Mouse (Mus musculus): ENCODE results near the gene Stc2.

Stc2 gene

DNA sequence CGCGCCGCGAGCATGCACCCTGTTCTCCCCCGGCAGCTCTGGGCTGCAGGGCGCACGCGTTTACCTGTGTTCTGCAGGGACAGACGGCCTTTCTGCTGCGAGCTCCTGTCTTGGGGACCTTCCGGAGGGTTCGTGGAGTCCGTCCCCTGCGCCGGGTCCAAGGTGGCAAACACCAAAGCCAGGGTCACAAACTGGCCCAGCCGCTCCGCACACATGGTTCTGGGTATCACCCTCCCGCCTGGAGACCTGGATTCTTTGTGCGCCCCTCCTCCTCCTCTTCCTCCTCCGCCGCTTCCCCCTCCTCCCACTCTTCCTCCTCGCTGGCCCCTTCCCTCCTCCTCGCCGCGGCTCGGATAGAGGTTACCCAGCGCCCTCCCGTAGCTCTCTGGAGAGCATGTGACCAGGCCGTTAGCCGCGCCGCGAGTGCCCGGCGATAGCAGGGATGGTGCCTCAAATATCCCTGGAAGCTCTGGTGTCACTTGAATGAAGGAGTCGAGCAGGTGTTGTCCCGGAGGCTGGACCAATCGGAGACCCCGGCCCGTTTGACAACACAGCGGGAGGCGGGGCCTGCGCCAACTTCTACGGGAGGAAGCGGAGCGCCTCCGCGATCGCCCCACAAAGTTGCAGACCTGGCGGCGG is at the start of gene Stc2:
TSS of gene Stc2 (minus strand) at position 427 of the 639 bp plus-strand sequence.
- peak; percentile 76 for DNase-seq (ENCODE audit: low read depth, low spot score)

GRCm38 (mm10) chr11:31417071-31417470 is 47.2 kb upstream of the Stc2 start:
- no peak for DNase-seq (ENCODE audit: low read depth, low spot score)

- no peak for DNase-seq (ENCODE audit: low read depth, low spot score)
Observed at GRCm38 (mm10) chr11:31412376-31412775, 42.5 kb upstream of the Stc2 start.

DNA sequence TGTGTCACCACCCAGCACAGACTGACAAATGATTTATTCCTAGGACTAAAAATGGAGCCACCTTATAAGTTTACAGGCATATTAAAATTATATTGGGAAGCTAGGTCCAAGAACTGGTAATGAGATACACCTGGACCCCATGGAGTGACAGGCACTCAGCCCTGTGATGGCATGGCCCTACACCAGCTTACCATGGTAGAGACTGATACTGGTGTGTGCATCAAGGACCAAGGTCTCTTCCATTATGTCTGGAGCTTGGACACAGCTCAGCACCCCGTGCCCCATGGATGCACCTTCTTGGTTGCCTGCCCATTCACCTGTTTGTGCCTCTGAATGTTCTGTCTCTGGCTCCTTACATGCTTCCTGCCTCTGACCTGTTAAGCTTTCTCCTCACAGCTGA is 36.9 kb upstream of the Stc2 start:
- DNase-seq (ENCODE audit: low read depth, low spot score): no peak

GRCm38 (mm10) chr11:31403080-31403479 is 33.2 kb upstream of the Stc2 start:
- no peak for DNase-seq (ENCODE audit: low read depth, low spot score)

DNA sequence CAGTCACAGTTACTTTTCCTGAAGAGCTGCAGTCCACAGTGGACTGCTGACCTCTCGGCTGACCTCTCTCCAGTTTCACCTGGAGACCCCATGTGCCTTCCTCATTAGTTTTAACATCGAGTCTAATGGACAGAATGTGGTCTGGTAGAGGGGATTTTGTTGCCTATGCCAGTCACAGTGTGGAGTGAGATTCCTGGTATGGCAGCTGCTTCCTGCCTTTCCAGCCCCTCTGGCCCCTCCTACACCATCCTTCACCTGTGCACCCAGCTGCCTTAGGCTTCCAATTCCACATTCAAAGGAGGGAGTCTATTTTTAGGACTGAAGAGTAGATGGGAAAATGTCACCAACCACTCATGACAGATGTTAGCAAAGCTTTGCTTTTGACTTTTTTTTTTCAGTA is 28.7 kb upstream of the Stc2 start:
- DNase-seq (ENCODE audit: low read depth, low spot score): no peak

DNA sequence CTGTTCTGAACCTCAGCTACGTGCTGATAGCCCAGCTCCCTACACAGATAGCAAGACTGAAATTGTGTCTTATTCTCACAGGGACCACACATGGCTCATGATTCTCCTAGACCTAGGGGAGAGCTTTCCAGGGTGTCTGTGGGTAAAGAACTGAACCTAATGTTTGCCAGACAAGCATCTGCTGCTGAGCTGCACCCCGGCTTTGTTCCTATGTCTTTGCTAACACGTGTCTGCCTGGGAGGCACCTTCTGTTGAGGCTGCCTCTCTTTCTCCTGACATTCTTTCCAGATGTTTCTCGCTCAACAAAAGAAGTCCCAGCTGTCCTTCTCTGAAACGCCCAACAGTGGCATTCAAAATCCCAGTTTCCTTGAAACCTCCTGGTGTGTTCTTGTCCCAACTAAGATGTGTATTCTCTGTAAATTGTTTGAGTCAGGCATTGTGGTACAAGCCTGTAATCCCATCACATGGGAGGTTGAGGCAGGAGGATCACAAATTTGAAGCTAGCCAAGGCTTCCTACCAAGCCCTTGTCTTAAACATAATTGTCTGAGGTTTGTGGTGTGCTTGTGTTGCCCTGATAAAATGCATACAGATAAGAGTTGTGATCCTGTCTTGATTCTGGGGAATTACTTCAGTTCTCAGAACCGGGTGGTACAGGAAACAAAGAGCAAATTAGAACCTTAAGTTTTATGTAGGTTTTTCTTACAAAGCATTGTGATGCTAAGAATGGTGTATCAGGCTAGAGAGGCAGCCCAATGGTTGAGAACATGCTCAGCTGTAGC is 27.0 kb upstream of the Stc2 start:
- DNase-seq (ENCODE audit: low read depth, low spot score): no peak

- DNase-seq (ENCODE audit: low read depth, low spot score): no peak
Observed at GRCm38 (mm10) chr11:31394026-31394425, 24.2 kb upstream of the Stc2 start.

DNA sequence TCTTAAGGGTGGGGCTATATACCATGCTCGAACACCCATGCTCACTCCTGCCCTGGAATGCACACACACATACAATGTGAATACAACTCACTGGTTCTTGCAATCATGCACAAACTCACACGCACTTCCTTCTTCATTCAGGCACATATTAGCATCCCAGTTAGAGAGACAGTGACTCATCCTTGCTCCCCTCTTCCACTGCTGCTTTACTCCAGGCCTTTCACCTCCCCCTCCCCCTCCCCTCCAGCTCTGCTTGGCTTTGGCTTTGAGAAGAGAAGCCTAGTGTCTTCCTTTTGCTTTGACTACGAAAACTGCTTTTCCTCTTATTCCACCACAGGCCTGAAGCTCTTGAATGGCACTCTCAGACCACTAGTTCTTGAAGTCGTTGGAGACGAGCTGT is 22.5 kb upstream of the Stc2 start:
- DNase-seq (ENCODE audit: low read depth, low spot score): no peak

GRCm38 (mm10) chr11:31388890-31389289 is 19.0 kb upstream of the Stc2 start:
- no peak for DNase-seq (ENCODE audit: low read depth, low spot score)

DNA sequence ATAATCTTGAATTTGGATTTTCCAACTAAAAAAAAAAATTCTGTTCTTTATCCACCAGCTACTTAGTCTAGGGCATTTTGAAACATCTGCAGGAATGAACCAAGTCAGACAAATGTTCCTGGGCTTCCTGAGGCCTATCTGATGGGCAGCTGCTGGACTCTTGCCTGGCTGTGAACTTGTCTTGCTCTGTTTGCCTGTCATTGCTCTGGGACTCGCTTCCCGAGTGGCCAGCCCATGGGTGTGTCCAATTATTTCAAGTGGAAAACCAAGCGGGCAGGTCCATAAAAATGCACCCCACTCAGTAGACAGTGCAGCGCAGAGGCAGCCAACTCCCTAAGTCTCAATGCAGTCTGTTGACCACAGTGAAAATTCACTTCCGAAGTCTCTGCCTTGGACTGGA is 17.7 kb upstream of the Stc2 start:
- no peak for DNase-seq (ENCODE audit: low read depth, low spot score)

DNA sequence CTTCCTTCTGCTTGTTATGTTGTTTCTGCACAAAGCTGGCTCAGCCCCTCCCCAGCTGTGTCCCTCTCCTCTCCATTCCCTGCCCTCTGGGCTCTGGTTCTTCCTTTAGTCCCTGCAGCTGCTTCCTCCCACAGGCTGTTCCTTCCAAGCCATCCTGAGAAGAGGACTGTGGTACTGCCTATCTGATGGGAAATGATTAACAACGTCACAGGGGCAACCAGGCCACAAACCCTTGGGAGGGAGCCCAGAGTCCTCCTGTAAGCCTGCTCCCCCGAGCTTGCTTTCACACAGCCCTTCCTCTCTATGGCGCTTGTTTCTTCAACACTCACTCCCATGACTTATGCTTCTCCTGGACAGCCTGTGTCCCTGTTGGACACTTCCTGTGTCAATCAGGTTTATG is 16.7 kb upstream of the Stc2 start:
- no peak for DNase-seq (ENCODE audit: low read depth, low spot score)

DNA sequence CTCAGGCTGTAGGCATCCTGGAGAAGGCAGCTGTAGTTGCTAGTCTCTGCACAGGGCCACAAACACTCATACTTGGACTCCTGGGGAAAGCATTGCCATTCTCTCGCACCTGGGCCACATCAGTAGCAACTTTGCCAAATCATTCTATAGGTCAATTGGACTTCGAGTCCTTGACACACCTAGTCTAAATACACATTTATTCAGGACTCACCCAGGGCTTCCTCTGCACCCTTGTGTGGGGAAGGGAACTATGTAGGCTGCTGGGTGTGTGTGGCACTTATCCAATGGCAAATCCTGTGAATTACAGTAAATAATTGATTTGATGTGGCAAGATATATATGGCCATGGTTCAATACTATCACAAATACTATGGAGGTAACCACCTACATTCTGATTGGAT is 14.1 kb upstream of the Stc2 start:
- DNase-seq (ENCODE audit: low read depth, low spot score): no peak

DNA sequence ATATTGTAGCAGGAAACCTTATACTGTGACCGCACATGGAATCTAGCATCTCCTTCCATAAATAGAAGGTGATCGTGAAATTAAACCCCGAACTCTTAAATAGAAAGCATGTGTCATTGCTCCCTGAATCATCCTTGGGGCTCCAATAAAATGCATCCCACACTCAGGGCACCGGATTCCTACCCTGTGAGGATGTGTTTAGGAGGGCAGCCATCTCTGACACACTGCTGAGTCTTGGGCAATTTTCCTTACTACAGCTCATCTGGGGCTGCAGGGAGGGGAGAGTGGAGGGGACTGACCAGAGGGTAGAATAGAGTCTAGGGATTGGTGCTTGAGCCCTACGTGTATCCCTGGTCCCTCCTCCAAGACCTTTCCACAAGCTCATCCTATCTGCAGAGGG is 12.3 kb upstream of the Stc2 start:
- DNase-seq (ENCODE audit: low read depth, low spot score): no peak

GRCm38 (mm10) chr11:31373438-31373837 is 3.6 kb upstream of the Stc2 start:
- no peak for DNase-seq (ENCODE audit: low read depth, low spot score)

DNA sequence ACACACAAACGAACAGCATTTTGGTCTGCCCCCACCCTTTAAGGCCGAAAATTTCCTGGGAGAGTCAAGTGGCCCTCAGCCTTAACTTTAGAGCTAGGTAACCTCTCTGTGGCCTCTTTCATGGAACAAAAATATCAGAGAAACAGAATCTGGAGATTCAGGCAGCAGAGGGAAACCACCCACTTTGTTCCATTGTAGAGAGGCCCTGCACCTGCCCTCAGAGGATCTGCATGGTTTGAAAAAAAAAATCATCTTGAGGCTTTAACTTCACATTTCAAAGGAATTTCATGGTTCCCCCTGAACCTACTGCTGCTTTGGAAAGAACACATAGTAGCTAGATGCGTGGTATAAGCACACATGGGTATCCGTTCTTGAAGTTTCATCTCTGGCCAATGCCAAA is 2.3 kb upstream of the Stc2 start:
- DNase-seq (ENCODE audit: low read depth, low spot score): no peak

GRCm38 (mm10) chr11:31371256-31371838 is 1.5 kb upstream of the Stc2 start:
- no peak for DNase-seq (ENCODE audit: low read depth, low spot score)

DNA sequence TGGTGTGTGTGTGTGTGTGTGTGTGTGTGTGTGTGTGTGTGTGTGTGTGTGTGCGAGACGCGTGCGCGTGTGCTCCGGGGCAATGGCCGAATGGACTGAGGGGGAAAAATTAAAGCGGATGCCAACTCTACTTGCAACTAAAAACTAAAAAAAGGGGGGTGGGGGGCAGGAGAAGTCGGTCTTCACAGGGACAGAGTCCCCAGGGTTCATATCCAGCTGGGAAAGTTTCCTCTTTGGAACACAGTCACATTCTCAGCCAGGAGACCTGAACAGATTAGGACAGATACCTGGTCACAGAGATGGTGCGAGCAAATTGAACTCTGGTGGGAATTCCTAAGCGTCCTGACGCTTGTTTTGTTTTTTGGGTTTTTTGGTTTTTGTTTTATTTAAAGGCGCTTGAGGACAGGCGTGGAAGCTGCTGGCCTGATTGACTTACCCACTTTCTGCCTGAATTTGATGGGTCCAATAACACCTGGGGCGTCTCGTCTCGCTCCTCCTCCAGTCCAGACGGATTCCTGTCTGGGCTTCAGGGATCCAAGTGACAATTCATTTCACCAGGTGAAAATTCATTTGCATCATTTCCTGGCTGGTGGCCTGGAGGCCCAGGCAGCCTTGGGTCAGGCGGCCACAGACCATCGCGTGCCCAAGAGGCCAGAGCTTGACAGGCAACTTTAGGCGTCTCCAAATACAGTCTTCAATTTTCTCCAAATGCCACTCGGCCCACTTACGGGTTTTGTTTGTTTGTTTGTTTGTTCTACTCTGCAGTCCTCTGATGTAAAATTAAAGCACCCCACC is 759 bp upstream of the Stc2 start:
- no peak for DNase-seq (ENCODE audit: low read depth, low spot score)

DNA sequence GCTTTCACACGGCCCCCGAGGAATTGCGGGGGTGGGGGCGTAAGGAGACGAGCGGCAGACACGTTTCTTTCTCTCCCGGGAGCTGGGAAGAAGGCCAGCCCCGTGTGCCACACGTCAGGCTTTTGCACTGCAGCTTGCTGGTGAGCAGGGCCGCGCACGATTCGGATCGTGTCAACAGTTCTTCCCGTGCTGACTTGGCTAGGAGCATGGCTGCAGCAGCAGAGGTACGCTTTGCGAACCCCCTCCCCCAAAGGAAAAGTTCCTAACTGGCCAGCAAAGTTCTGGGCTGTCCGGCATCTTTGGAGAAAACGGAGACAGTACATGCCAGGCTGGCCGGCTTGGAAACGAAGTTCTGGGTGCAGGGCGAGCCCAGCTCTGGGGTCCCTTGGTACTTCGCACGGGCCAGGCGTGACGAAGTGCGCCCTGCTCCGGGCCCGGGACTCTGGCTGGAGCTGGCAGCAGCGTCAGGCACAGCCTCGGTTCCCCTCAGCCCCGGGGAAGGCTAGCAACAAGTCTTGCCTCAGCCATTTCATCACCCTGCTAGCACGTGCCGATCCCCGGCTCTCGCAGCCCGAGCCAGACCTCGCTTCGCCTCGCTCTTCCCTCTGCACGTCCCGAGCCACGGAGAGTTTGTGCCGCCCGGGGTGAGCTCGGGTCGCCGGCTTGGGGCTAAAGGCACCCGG is 768 bp downstream of the Stc2 start:
- no peak for DNase-seq (ENCODE audit: low read depth, low spot score)

DNA sequence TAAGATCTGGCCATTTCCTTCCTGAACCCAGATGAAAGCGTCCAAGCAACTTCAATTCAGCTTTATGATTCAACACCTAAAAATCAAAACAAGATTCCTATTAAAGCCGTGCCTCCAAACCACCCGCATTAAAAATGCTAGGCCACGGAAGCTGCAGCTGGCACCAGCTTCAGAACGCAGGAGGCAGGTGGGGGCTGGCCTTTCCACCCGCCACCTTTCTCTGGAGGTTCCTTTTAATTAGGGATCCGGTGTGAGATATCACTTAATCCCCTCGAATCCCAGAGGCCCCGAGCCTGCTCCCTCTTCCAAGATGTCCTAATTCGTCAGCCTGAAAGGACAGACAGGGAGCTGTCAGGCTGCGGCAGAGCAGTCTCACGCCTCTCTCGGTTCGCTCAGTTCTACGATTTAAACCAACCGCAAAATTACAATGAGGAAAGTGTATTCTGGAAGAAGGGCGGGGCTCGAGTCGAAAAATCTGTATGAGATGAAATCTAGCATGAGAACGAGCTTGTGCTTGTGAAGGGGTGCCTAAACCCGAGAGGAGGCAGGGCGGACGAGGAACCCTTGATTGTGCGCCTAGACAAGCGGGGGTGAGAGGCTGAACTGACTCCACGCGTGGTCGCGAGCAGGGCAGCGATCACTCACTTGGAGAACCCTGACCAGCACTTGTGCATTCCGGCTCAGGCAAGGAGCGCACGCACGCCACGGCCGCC is 1.5 kb downstream of the Stc2 start:
- no peak for DNase-seq (ENCODE audit: low read depth, low spot score)

DNA sequence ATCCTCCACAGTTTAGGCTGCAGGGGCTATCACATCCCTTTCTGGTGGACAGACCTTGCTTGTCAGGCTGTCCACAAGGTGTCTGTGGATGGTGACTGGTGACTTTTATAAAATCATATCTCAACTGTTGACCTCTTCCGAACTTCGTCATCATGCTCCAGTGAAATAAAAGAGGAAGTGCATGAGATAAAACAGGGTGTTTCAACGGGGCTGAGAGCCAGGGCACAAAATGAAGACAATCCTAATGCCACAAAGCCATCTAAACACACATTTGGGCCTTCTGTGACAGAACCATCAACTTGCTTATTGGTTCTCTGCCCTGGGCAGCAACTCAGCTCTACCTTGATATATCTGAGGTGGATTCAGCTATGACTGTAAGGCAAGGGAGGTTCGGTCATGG is 3.0 kb downstream of the Stc2 start:
- DNase-seq (ENCODE audit: low read depth, low spot score): no peak

Data from embryo, embryonic 11.5 days (tissue).